Mouse (Mus musculus) heart, embryonic 14.5 days (tissue): ENCODE measurements around the gene Uqcc3. TPM values are rescaled to one million over a fixed set of nuclear protein-coding genes. Genes with fewer than 3 reads are reported as not detected.
A peak's percentile ranks its signal among the peaks of the same experiment; 100 is the strongest.
"Not testable (repeated sequence)": the region's sequence is repeated elsewhere in the genome, so short reads cannot be mapped to it uniquely, and the experiment has no call there.

Experiments used
- ATAC-seq: fragments of 200-750 bp; cut with Nextera tagmentation; 2 replicates; pipeline ENCODE4 v1.8.0; 2017; ENCODE audit warnings: low read depth, moderate TSS enrichment; ENCODE audit not compliant: insufficient number of reproducible peaks, insufficient read depth, low FRiP score
- H3K27ac ChIP-seq, 2 experiments: fragments of 200-500 bp in 1 of 2; fragments of 300-500 bp in 1 of 2; sonication (generic) in 1 of 2; replicated peaks in 1 of 2; 2 replicates each; pipeline ENCODE4 v1.5.1; 2012 to 2014; ENCODE audit warnings: low read depth in 2 of 2, low read length in 2 of 2, control low read depth in 1 of 2, mild to moderate bottlenecking in 1 of 2, mixed read lengths in 1 of 2; ENCODE audit not compliant: control insufficient read depth in 1 of 2, insufficient read depth in 1 of 2
- H3K27me3 ChIP-seq: fragments of 300-500 bp; sonication (generic); 2 replicates; pipeline ENCODE4 v1.6.1; 2014; ENCODE audit warnings: mild to moderate bottlenecking, low read length, control low read depth; ENCODE audit not compliant: control insufficient read depth, insufficient read depth
- H3K36me3 ChIP-seq: fragments of 300-500 bp; sonication (generic); 2 replicates; pipeline ENCODE4 v1.6.1; 2014; ENCODE audit warnings: mild to moderate bottlenecking, control low read depth, low read length, mixed read lengths; ENCODE audit not compliant: control insufficient read depth, insufficient read depth
- H3K4me1 ChIP-seq, 2 experiments: fragments of 200-500 bp in 1 of 2; fragments of 300-500 bp in 1 of 2; sonication (generic) in 1 of 2; 2 replicates each; pipeline ENCODE4 v1.6.1; 2012 to 2014; ENCODE audit warnings: low read length in 2 of 2, control low read depth in 1 of 2, mixed read lengths in 1 of 2; ENCODE audit not compliant: control insufficient read depth in 2 of 2, insufficient read depth in 2 of 2
- H3K4me2 ChIP-seq: fragments of 300-500 bp; sonication (generic); 2 replicates; pipeline ENCODE4 v1.6.1; 2014; ENCODE audit warnings: mild to moderate bottlenecking, low read length
- H3K4me3 ChIP-seq, 2 experiments: fragments of 200-500 bp in 1 of 2; fragments of 300-500 bp in 1 of 2; sonication (generic) in 1 of 2; 2 replicates each; pipeline ENCODE4 v1.5.1; 2012 to 2014; ENCODE audit warnings: low read length in 2 of 2, mild to moderate bottlenecking in 2 of 2, control low read depth in 1 of 2, low read depth in 1 of 2, moderate library complexity in 1 of 2; ENCODE audit not compliant: control insufficient read depth in 1 of 2, insufficient read depth in 1 of 2
- H3K9ac ChIP-seq: fragments of 300-500 bp; sonication (generic); 2 replicates; pipeline ENCODE4 v1.6.1; 2014; ENCODE audit warnings: mild to moderate bottlenecking, low read length
- H3K9me3 ChIP-seq: fragments of 300-500 bp; sonication (generic); 2 replicates; pipeline ENCODE4 v1.6.1; 2016; ENCODE audit warnings: low read length, control low read depth; ENCODE audit not compliant: control insufficient read depth
- WGBS: fragments of 180-500 bp; shearing (Covaris S2); extraction: QIAGEN DNeasy Blood & Tissue Kit; methylation state at CpG from one replicate; pipeline ENCODE4 v1.1.7; 2014; 5-methylcytosine and 5-hydroxymethylcytosine counted together
- microRNA-seq: library from miRNA; unstranded; fragments of <30 nt; microRNA quantifications from one replicate; pipeline ENCODE4, GENCODE M21; 2016
- polyA plus RNA-seq: library from polyadenylated mRNA; unstranded; fragments of >200 nt; fragmentation: Nextera tagmentation; extraction: Ambion mirVana; gene quantifications from 2 replicates; pipeline ENCODE4 v1.2.1, GENCODE M21; 2014

Gene Uqcc3
- polyA plus RNA-seq, 1 experiment from 2014 or later = 78.2 TPM

- peak within 1 kb of the TSS; percentile 92 to 93 for H3K27ac ChIP-seq
- H3K4me1 ChIP-seq = peaks cover 20 to 30% of the 10 kb centered on the region in 2 experiments
- no peaks in the 10 kb centered on the region for H3K9me3 ChIP-seq
- peak within 1 kb of the TSS; percentile 82 for H3K4me2 ChIP-seq
- peak within 1 kb of the TSS; percentile 50 to 63 for H3K4me3 ChIP-seq
- H3K36me3 ChIP-seq = peaks cover 44% of the 10 kb centered on the region
- WGBS = 1% methylated on average over 38 of the region's 38 CpGs
- H3K27me3 ChIP-seq = no peaks in the 10 kb centered on the region
- peak; percentile 61 for ATAC-seq
- H3K9ac ChIP-seq = peak within 1 kb of the TSS; percentile 79
Observed at GRCm38 (mm10) chr19:8837251-8837791, 43.4 kb downstream of the Uqcc3 start, which contains the start of gene Bscl2. Gene Bscl2, plus strand, starts transcription at chr19:8837467.

GRCm38 (mm10) chr19:8836327-8836726, 44.4 kb downstream of the Uqcc3 start:
- H3K27ac ChIP-seq, ATAC-seq: not testable (repeated sequence)
- H3K36me3 ChIP-seq = peaks cover 48% of the 10 kb centered on the region

GRCm38 (mm10) chr19:8832971-8833370, 47.8 kb downstream of the Uqcc3 start:
- H3K4me3 ChIP-seq = no peak overlapping the region
- no peak for ATAC-seq
- H3K27ac ChIP-seq = no peak overlapping the region
- no peaks in the 10 kb centered on the region for H3K9me3 ChIP-seq
- no peaks in the 10 kb centered on the region for H3K27me3 ChIP-seq
- H3K4me1 ChIP-seq = peaks cover under 1 to 2% of the 10 kb centered on the region in 2 experiments; a peak in 2 of 4 replicates
- no peak overlapping the region for H3K4me2 ChIP-seq
- no peak overlapping the region for H3K9ac ChIP-seq
- WGBS = 84% methylated on average over 4 of the region's 4 CpGs
- H3K36me3 ChIP-seq = peaks cover 82% of the 10 kb centered on the region

More at GRCm38 (mm10) chr19:8836327-8836726, 44.4 kb downstream of the Uqcc3 start:
- H3K27me3 ChIP-seq, H3K9ac ChIP-seq, H3K4me2 ChIP-seq, H3K4me3 ChIP-seq, H3K9me3 ChIP-seq: not testable (repeated sequence)
- H3K4me1 ChIP-seq = peaks cover 20 to 30% of the 10 kb centered on the region in 2 experiments
- 97% methylated on average over 10 of the region's 10 CpGs for WGBS

- ATAC-seq = no peak
- Histone ChIP-seq H3K36me3 (peaks cover 99% of the 10 kb centered on the region), H3K27ac (no peak overlapping the region), H3K9me3 (no peaks in the 10 kb centered on the region), H3K9ac (no peak overlapping the region), H3K4me1 (no peaks in the 10 kb centered on the region), H3K4me3 (no peak overlapping the region), H3K4me2 (no peak overlapping the region), H3K27me3 (no peaks in the 10 kb centered on the region)
- 76% methylated on average over 11 of the region's 11 CpGs for WGBS
Observed at GRCm38 (mm10) chr19:8831262-8831661, 49.5 kb downstream of the Uqcc3 start.

GRCm38 (mm10) chr19:8830664-8831063, 50.1 kb downstream of the Uqcc3 start:
- no peaks in the 10 kb centered on the region for H3K4me1 ChIP-seq
- H3K4me2 ChIP-seq = no peak overlapping the region
- H3K27ac ChIP-seq = no peak overlapping the region
- peaks cover 99% of the 10 kb centered on the region for H3K36me3 ChIP-seq
- no peak overlapping the region for H3K4me3 ChIP-seq
- no peaks in the 10 kb centered on the region for H3K9me3 ChIP-seq
- ATAC-seq = no peak
- H3K9ac ChIP-seq = no peak overlapping the region
- WGBS = 95% methylated on average over 8 of the region's 8 CpGs
- no peaks in the 10 kb centered on the region for H3K27me3 ChIP-seq

Small RNAs within 50 kb of the gene (microRNA-seq; reads per million reads assigned to microRNA genes)
- not detected for gene Mir5136

Other genes with a start within 250 kb of the Uqcc3 start
- gene Chrm1, start 217.1 kb downstream of the Uqcc3 start, polyA plus RNA-seq = 0.12 TPM in 1 of 2 replicates, not detected in the other
- 62.2 and 65.7 TPM in 2 replicates for gene Slc3a2, start 157.6 kb downstream of the Uqcc3 start, polyA plus RNA-seq
- 49.7 and 50.5 TPM in 2 replicates for gene Wdr74, start 145.1 kb downstream of the Uqcc3 start, polyA plus RNA-seq
- gene 1700092M07Rik, start 140.2 kb downstream of the Uqcc3 start, polyA plus RNA-seq = 1.2 TPM in 1 of 2 replicates, not detected in the other
- 81.4 and 83.5 TPM in 2 replicates for gene Stx5a, start 139.5 kb downstream of the Uqcc3 start, polyA plus RNA-seq
- gene Nxf1, start 123.8 kb downstream of the Uqcc3 start, polyA plus RNA-seq = 101 and 105 TPM in 2 replicates
- 167 and 196 TPM in 2 replicates for gene Tmem223, start 109.9 kb downstream of the Uqcc3 start, polyA plus RNA-seq
- gene Tmem179b, start 106.5 kb downstream of the Uqcc3 start, polyA plus RNA-seq = 59.0 and 69.7 TPM in 2 replicates
- gene Taf6l, start 94.5 kb downstream of the Uqcc3 start, polyA plus RNA-seq = 10.8 and 10.9 TPM in 2 replicates
- 128 and 146 TPM in 2 replicates for gene Polr2g, start 82.3 kb downstream of the Uqcc3 start, polyA plus RNA-seq
- 3.0 and 3.2 TPM in 2 replicates for gene Zbtb3, start 78.4 kb downstream of the Uqcc3 start, polyA plus RNA-seq
- 27.7 and 31.8 TPM in 2 replicates for gene Ttc9c, start 61.6 kb downstream of the Uqcc3 start, polyA plus RNA-seq
- gene Hnrnpul2, start 60.9 kb downstream of the Uqcc3 start, polyA plus RNA-seq = 3.9 and 5.0 TPM in 2 replicates
- 0.43 TPM in 1 of 2 replicates, not detected in the other for gene AC129217.1, start 51.1 kb downstream of the Uqcc3 start, polyA plus RNA-seq
- 40.6 and 45.0 TPM in 2 replicates for gene Bscl2, start 43.5 kb downstream of the Uqcc3 start, polyA plus RNA-seq
- gene Gng3, start 41.7 kb downstream of the Uqcc3 start, polyA plus RNA-seq = 1.0 and 2.3 TPM in 2 replicates
- gene Lrrn4cl, start 30.2 kb downstream of the Uqcc3 start, polyA plus RNA-seq = 1.2 and 1.3 TPM in 2 replicates
- 118 and 123 TPM in 2 replicates for gene Ubxn1, start 9.4 kb downstream of the Uqcc3 start, polyA plus RNA-seq
- 48.3 and 51.5 TPM in 2 replicates for gene Lbhd1, start 2.8 kb upstream of the Uqcc3 start, polyA plus RNA-seq
- gene Gm49403, start 3.0 kb upstream of the Uqcc3 start, polyA plus RNA-seq = not detected in 2 replicates
- gene 1810009A15Rik, start 7.9 kb upstream of the Uqcc3 start, polyA plus RNA-seq = 53.7 and 55.8 TPM in 2 replicates
- gene Gm49416, start 8.0 kb upstream of the Uqcc3 start, polyA plus RNA-seq = not detected in 2 replicates
- 18.2 TPM in 2 replicates for gene Ints5, start 12.1 kb upstream of the Uqcc3 start, polyA plus RNA-seq
- gene Ganab, start 17.1 kb upstream of the Uqcc3 start, polyA plus RNA-seq = 48.0 and 54.6 TPM in 2 replicates
- 27.8 and 34.2 TPM in 2 replicates for gene B3gat3, start 39.5 kb upstream of the Uqcc3 start, polyA plus RNA-seq
- gene Rom1, start 48.4 kb upstream of the Uqcc3 start, polyA plus RNA-seq = 0.94 and 1.6 TPM in 2 replicates
- 9.0 TPM in 2 replicates for gene Eml3, start 48.6 kb upstream of the Uqcc3 start, polyA plus RNA-seq
- 19.8 and 26.5 TPM in 2 replicates for gene Mta2, start 61.0 kb upstream of the Uqcc3 start, polyA plus RNA-seq
- 14.5 and 15.6 TPM in 2 replicates for gene Tut1, start 72.9 kb upstream of the Uqcc3 start, polyA plus RNA-seq
- gene Eef1g, start 86.1 kb upstream of the Uqcc3 start, polyA plus RNA-seq = 234 and 253 TPM in 2 replicates
- gene Ahnak, start 108.4 kb upstream of the Uqcc3 start, polyA plus RNA-seq = 29.4 and 30.6 TPM in 2 replicates
- not detected in 2 replicates for gene Scgb1a1, start 207.0 kb upstream of the Uqcc3 start, polyA plus RNA-seq